Mouse (Mus musculus) cerebellum, adult 9-10 months (tissue): Measurements from ENCODE around the gene Rsrc1.

ENCODE experiments used
- DNase-seq: peaks from one replicate; pipeline ENCODE4 v3.0.0; 2022

Rsrc1 gene

GRCm38 (mm10) chr3:67373872-67374271 is 392.7 kb downstream of the Rsrc1 start, which contains the start of gene Mlf1:
Mlf1 (plus strand) TSS chr3:67374097.
- DNase-seq: peak; percentile 82

- DNase-seq: no peak
These were observed 393.2 kb downstream of the Rsrc1 start for GRCm38 (mm10) chr3:67374360-67374778.

GRCm38 (mm10) chr3:67375063-67375462 is 393.9 kb downstream of the Rsrc1 start, which contains the start of gene Gm17402:
Gm17402 (minus strand) TSS chr3:67375163.
- DNase-seq: no peak

GRCm38 (mm10) chr3:67378215-67378614 is 397.0 kb downstream of the Rsrc1 start:
- no peak for DNase-seq
